Comparison of ENCODE assay signal across 8 mouse cellular contexts in the genomic region with DNA sequence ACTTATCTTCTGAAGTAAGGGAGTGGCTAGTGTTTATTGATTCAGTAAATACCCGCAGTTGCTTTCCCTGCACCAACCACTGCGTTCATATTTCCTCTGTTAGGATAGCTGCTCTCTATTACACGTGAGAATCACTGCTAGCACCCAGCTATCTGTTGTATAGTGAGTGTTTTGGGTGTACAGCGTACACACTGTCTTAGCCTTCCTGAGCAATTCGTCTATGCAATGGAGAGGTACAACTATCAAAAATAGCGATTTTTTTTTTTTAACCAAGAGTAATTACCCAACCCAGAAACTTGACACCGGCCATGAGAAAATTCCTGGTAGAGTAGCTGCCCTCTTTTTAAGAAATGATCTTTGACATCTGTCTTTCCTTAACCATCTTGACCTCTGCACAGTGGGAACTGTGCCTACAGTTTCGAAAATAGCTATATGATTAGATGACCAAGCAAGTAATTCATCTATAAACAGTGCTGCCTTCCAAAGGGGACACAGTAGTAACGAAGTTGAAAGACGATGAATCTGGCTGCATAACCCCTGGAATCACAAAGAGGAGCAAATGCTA. TPM values are rescaled to one million over a fixed set of nuclear protein-coding genes. Genes with fewer than 3 reads are reported as not detected.
DNase-seq lines count a peak whose midpoint lies in the region; ATAC-seq and TF ChIP-seq lines count a peak whose summit lies in the region.

No protein-coding gene starts in this region.

- intact Hi-C loops in gastrocnemius, adult 2 months (cut with DNase I), result loop anchor here (2.0 to 5.0 kb wide), 2 partner anchors 59 to 94 kb away; no protein-coding TSS in a partner anchor
- intact Hi-C loops in gastrocnemius, postnatal 14 days (cut with DNase I; ENCODE audit: low total_unique reads), result no loop called here
- intact Hi-C loops in left cerebral cortex, postnatal 14 days (cut with DNase I), result no loop called here

- H3K4me2 ChIP-seq in heart, embryonic 16.5 days (ENCODE audit: low read depth, low read length), result peak overlapping the region; percentile 81
- H3K4me2 ChIP-seq in liver, postnatal 0 days (ENCODE audit: low read depth, low read length), result peak overlapping the region; percentile 94

- ATAC-seq in heart, embryonic 16.5 days (replicated peaks; ENCODE audit: extremely low read depth, insufficient read depth, low FRiP score), result no peak
- no peak for ATAC-seq in liver, postnatal 0 days

- no peaks in the 10 kb centered on the region for H3K9me3 ChIP-seq in E14TG2a.4 (ENCODE audit: low read length)
- H3K9me3 ChIP-seq in heart, embryonic 16.5 days (replicated peaks; ENCODE audit: control insufficient read depth, low read length), result no peaks in the 10 kb centered on the region
- no peaks in the 10 kb centered on the region for H3K9me3 ChIP-seq in liver, postnatal 0 days (ENCODE audit: low read length)

- H3K36me3 ChIP-seq in E14TG2a.4 (ENCODE audit: insufficient read depth, low read length), result no peaks in the 10 kb centered on the region
- H3K36me3 ChIP-seq in heart, embryonic 16.5 days (ENCODE audit: control insufficient read depth, insufficient read depth), result no peaks in the 10 kb centered on the region
- 0 out of 2 replicates have a peak, but pooled peaks cover 2% of the 10 kb centered on the region for H3K36me3 ChIP-seq in liver, postnatal 0 days (replicated peaks; ENCODE audit: insufficient read depth, low read length)

- DNase-seq in gastrocnemius, adult 2 months, result no peak
- DNase-seq in gastrocnemius, postnatal 14 days, result no peak
- DNase-seq in liver, postnatal 0 days, result no peak
- DNase-seq in c-Kit-positive CD71-positive TER-119-positive erythroid progenitor cells, embryonic 14.5 days (ENCODE audit: low spot score), result no peak
- DNase-seq in left cerebral cortex, postnatal 14 days (ENCODE audit: low spot score in 2 of 2), result no peak
- no peak for DNase-seq in cerebellum, postnatal 36 days

- peak overlapping the region; percentile 76 for H3K9ac ChIP-seq in heart, embryonic 16.5 days (ENCODE audit: low read length)
- peak overlapping the region; percentile 85; the same call in 1 of the 2 replicates for H3K9ac ChIP-seq in liver, postnatal 0 days (replicated peaks)

- WGBS in heart, embryonic 16.5 days, result 45% methylated on average over 10 of the region's 10 CpGs
- WGBS in liver, postnatal 0 days (ENCODE audit: insufficient replicate concordance), result 36% methylated on average over 10 of the region's 10 CpGs

- peaks cover 14% of the 10 kb centered on the region for H3K27me3 ChIP-seq in E14TG2a.4 (ENCODE audit: insufficient read depth, low read length)
- no peaks in the 10 kb centered on the region for H3K27me3 ChIP-seq in heart, embryonic 16.5 days (ENCODE audit: control insufficient read depth, insufficient read depth, low read length)
- H3K27me3 ChIP-seq in liver, postnatal 0 days (ENCODE audit: insufficient read depth, low read length), result no peaks in the 10 kb centered on the region

- H3K27ac ChIP-seq in gastrocnemius, adult 2 months, result peak overlapping the region; percentile 94
- H3K27ac ChIP-seq in heart, embryonic 16.5 days (ENCODE audit: low read length), result peak overlapping the region; percentile 90
- H3K27ac ChIP-seq in liver, postnatal 0 days (ENCODE audit: low read depth), result peak overlapping the region; percentile 95

- no peak for TF ChIP-seq EP300 in liver, postnatal 0 days (IDR thresholded peaks at IDR 0.05; ENCODE audit: low read depth)

- peaks cover 22% of the 10 kb centered on the region for H3K4me1 ChIP-seq in E14TG2a.4 (replicated peaks; ENCODE audit: low read depth, low read length)
- peaks cover 30% of the 10 kb centered on the region for H3K4me1 ChIP-seq in heart, embryonic 16.5 days (ENCODE audit: control insufficient read depth, insufficient read depth, low read length)
- peaks cover 14% of the 10 kb centered on the region for H3K4me1 ChIP-seq in liver, postnatal 0 days (ENCODE audit: insufficient read depth)

- peak overlapping the region; percentile 88 for H3K4me3 ChIP-seq in gastrocnemius, adult 2 months
- H3K4me3 ChIP-seq in E14TG2a.4 (replicated peaks; ENCODE audit: low read length), result 0 out of 2 replicates have a peak overlapping the region, but pooled peaks have one; percentile 93
- H3K4me3 ChIP-seq in heart, embryonic 16.5 days (ENCODE audit: low read length), result peak overlapping the region; percentile 78
- H3K4me3 ChIP-seq in liver, postnatal 0 days (ENCODE audit: low read depth, low read length), result peak overlapping the region; percentile 71

- no peak for TF ChIP-seq CTCF in gastrocnemius, adult 2 months (IDR thresholded peaks at IDR 0.05)
- no peak for TF ChIP-seq CTCF in E14TG2a.4 (conservative IDR thresholded peaks at IDR 0.05; ENCODE audit: low read length)
- TF ChIP-seq CTCF in liver, postnatal 0 days (IDR thresholded peaks at IDR 0.05; ENCODE audit: low read depth), result no peak

RNA-seq across cellular contexts. Expression of gene Cnksr3, which starts 1.1 kb away (rescaled TPM):
- 1 to 10 TPM; 4.4 to 9.0 TPM for total RNA-seq in gastrocnemius, adult 2 months (2021)
- total RNA-seq in gastrocnemius, postnatal 14 days (2021), result 1 to 10 TPM; 4.9 to 5.3 TPM
- 8.4 and 9.3 TPM in 2 replicates for polyA plus RNA-seq in heart, embryonic 16.5 days (2015; fragmentation: Nextera tagmentation; extraction: Ambion mirVana)
- 3.8 and 3.9 TPM in 2 replicates for polyA plus RNA-seq in liver, postnatal 0 days (2015; fragmentation: Nextera tagmentation; extraction: Ambion mirVana)
- 10 to 100 TPM in 1 of 2 experiments, 1 to 10 TPM in 1; 9.0 to 10.7 TPM for total RNA-seq in left cerebral cortex, postnatal 14 days (2021)
